Mouse (Mus musculus) lung, adult 2 months (tissue): ENCODE results near the gene Hmg20a.

Experiments
- CTCF ChIP-seq: fragments of 200-500 bp; IDR thresholded peaks from 2 replicates; pipeline ENCODE4 v1.5.1; 2011; ENCODE audit warnings: mild to moderate bottlenecking, low read length, control low read depth; ENCODE audit not compliant: insufficient read depth
- POLR2A ChIP-seq: fragments of 200-500 bp; IDR thresholded peaks from 2 replicates; pipeline ENCODE4 v1.6.1; 2011; ENCODE audit warnings: low read depth, mild to moderate bottlenecking, control low read depth, low read length, borderline replicate concordance; ENCODE audit errors: extremely low read depth

GRCm38 (mm10) chr9:56499324-56500067 lies 81.1 kb downstream of the Hmg20a start:
- TF ChIP-seq POLR2A (no peak), CTCF (no peak)
